Mouse (Mus musculus): Measurements from ENCODE around the gene Tmem30c. TPM values are rescaled to one million over a fixed set of nuclear protein-coding genes. Genes with fewer than 3 reads are reported as not detected.

Gene Tmem30c
- polyA plus RNA-seq, 1 experiment from 2014 or later: not detected

GRCm38 (mm10) chr16:57318637-57319125, 26.0 kb upstream of the Tmem30c start:
- H3K9ac ChIP-seq (replicated peaks; ENCODE audit: low read length): no peak overlapping the region
- H3K4me3 ChIP-seq (ENCODE audit: low read length): no peak overlapping the region
- H3K27me3 ChIP-seq (ENCODE audit: insufficient read depth, low read length): no peaks in the 10 kb centered on the region
- no peak overlapping the region for H3K4me2 ChIP-seq (replicated peaks; ENCODE audit: low read depth, low read length)
- peaks cover 25% of the 10 kb centered on the region for H3K4me1 ChIP-seq (ENCODE audit: insufficient read depth, low read length)
- no peak for ATAC-seq (ENCODE audit: low FRiP score, low TSS enrichment)
- H3K9me3 ChIP-seq (ENCODE audit: low read length): peaks cover 7% of the 10 kb centered on the region
- 45% methylated on average over 8 of the region's 8 CpGs for WGBS
- no peaks in the 10 kb centered on the region for H3K36me3 ChIP-seq (ENCODE audit: insufficient read depth, low read length)
- peak overlapping the region; percentile 84 for H3K27ac ChIP-seq (ENCODE audit: low read length)

- Histone ChIP-seq H3K4me2 (replicated peaks; ENCODE audit: low read depth, low read length) (no peak overlapping the region), H3K27ac (ENCODE audit: low read length) (peak overlapping the region; percentile 64), H3K9ac (replicated peaks; ENCODE audit: low read length) (no peak overlapping the region), H3K4me3 (ENCODE audit: low read length) (no peak overlapping the region), H3K9me3 (ENCODE audit: low read length) (peaks cover 7% of the 10 kb centered on the region), H3K4me1 (ENCODE audit: insufficient read depth, low read length) (peaks cover 25% of the 10 kb centered on the region), H3K27me3 (ENCODE audit: insufficient read depth, low read length) (no peaks in the 10 kb centered on the region), H3K36me3 (ENCODE audit: insufficient read depth, low read length) (no peaks in the 10 kb centered on the region)
- ATAC-seq (ENCODE audit: low FRiP score, low TSS enrichment): no peak
- 40% methylated on average over 13 of the region's 13 CpGs for WGBS
Measured at GRCm38 (mm10) chr16:57317882-57318636, 25.4 kb upstream of the Tmem30c start.

GRCm38 (mm10) chr16:57317127-57317526, 24.5 kb upstream of the Tmem30c start:
- H3K27ac ChIP-seq (ENCODE audit: low read length): 0 out of 2 replicates have a peak overlapping the region, but pooled peaks have one; percentile 64
- no peak overlapping the region for H3K9ac ChIP-seq (replicated peaks; ENCODE audit: low read length)
- peaks cover 25% of the 10 kb centered on the region for H3K4me1 ChIP-seq (ENCODE audit: insufficient read depth, low read length)
- WGBS: 70% methylated on average over 4 of the region's 4 CpGs
- no peak overlapping the region for H3K4me3 ChIP-seq (ENCODE audit: low read length)
- H3K36me3 ChIP-seq (ENCODE audit: insufficient read depth, low read length): no peaks in the 10 kb centered on the region
- peaks cover 7% of the 10 kb centered on the region for H3K9me3 ChIP-seq (ENCODE audit: low read length)
- H3K27me3 ChIP-seq (ENCODE audit: insufficient read depth, low read length): no peaks in the 10 kb centered on the region
- H3K4me2 ChIP-seq (replicated peaks; ENCODE audit: low read depth, low read length): no peak overlapping the region
- ATAC-seq (ENCODE audit: low FRiP score, low TSS enrichment): no peak

- Histone ChIP-seq H3K4me1 (ENCODE audit: insufficient read depth, low read length) (peaks cover 25% of the 10 kb centered on the region), H3K27ac (ENCODE audit: low read length) (0 out of 2 replicates have a peak overlapping the region, but pooled peaks have one; percentile 24), H3K27me3 (ENCODE audit: insufficient read depth, low read length) (no peaks in the 10 kb centered on the region), H3K9me3 (ENCODE audit: low read length) (no peaks in the 10 kb centered on the region), H3K36me3 (ENCODE audit: insufficient read depth, low read length) (no peaks in the 10 kb centered on the region), H3K9ac (replicated peaks; ENCODE audit: low read length) (no peak overlapping the region), H3K4me3 (ENCODE audit: low read length) (no peak overlapping the region), H3K4me2 (replicated peaks; ENCODE audit: low read depth, low read length) (no peak overlapping the region)
- 88% methylated on average over 9 of the region's 9 CpGs for WGBS
- no peak for ATAC-seq (ENCODE audit: low FRiP score, low TSS enrichment)
Measured at GRCm38 (mm10) chr16:57315026-57315425, 22.4 kb upstream of the Tmem30c start.

GRCm38 (mm10) chr16:57314236-57314635, 21.6 kb upstream of the Tmem30c start:
- no peaks in the 10 kb centered on the region for H3K27me3 ChIP-seq (ENCODE audit: insufficient read depth, low read length)
- no peak for ATAC-seq (ENCODE audit: low FRiP score, low TSS enrichment)
- H3K36me3 ChIP-seq (ENCODE audit: insufficient read depth, low read length): no peaks in the 10 kb centered on the region
- H3K27ac ChIP-seq (ENCODE audit: low read length): no peak overlapping the region
- H3K9ac ChIP-seq (replicated peaks; ENCODE audit: low read length): no peak overlapping the region
- H3K4me3 ChIP-seq (ENCODE audit: low read length): no peak overlapping the region
- H3K4me2 ChIP-seq (replicated peaks; ENCODE audit: low read depth, low read length): no peak overlapping the region
- no peaks in the 10 kb centered on the region for H3K9me3 ChIP-seq (ENCODE audit: low read length)
- peaks cover 25% of the 10 kb centered on the region for H3K4me1 ChIP-seq (ENCODE audit: insufficient read depth, low read length)
- 88% methylated on average over 3 of the region's 3 CpGs for WGBS

GRCm38 (mm10) chr16:57313487-57313886, 20.8 kb upstream of the Tmem30c start:
- Histone ChIP-seq H3K4me2 (replicated peaks; ENCODE audit: low read depth, low read length) (no peak overlapping the region), H3K27me3 (ENCODE audit: insufficient read depth, low read length) (no peaks in the 10 kb centered on the region), H3K9me3 (ENCODE audit: low read length) (no peaks in the 10 kb centered on the region), H3K4me1 (ENCODE audit: insufficient read depth, low read length) (peaks cover 21% of the 10 kb centered on the region), H3K4me3 (ENCODE audit: low read length) (no peak overlapping the region), H3K9ac (replicated peaks; ENCODE audit: low read length) (no peak overlapping the region), H3K27ac (ENCODE audit: low read length) (no peak overlapping the region), H3K36me3 (ENCODE audit: insufficient read depth, low read length) (no peaks in the 10 kb centered on the region)
- 75% methylated on average over 3 of the region's 3 CpGs for WGBS
- peak; percentile 59; the same call in 1 of the 2 replicates for ATAC-seq (ENCODE audit: low FRiP score, low TSS enrichment)

- no peak for ATAC-seq (ENCODE audit: low FRiP score, low TSS enrichment)
- Histone ChIP-seq H3K4me3 (ENCODE audit: low read length) (no peak overlapping the region), H3K4me2 (replicated peaks; ENCODE audit: low read depth, low read length) (no peak overlapping the region), H3K9ac (replicated peaks; ENCODE audit: low read length) (no peak overlapping the region), H3K27ac (ENCODE audit: low read length) (no peak overlapping the region), H3K27me3 (ENCODE audit: insufficient read depth, low read length) (no peaks in the 10 kb centered on the region), H3K4me1 (ENCODE audit: insufficient read depth, low read length) (peaks cover 7% of the 10 kb centered on the region; the same call in 1 of the 2 replicates), H3K9me3 (ENCODE audit: low read length) (no peaks in the 10 kb centered on the region), H3K36me3 (ENCODE audit: insufficient read depth, low read length) (no peaks in the 10 kb centered on the region)
- WGBS: 84% methylated on average over 2 of the region's 2 CpGs
Measured at GRCm38 (mm10) chr16:57312130-57312529, 19.5 kb upstream of the Tmem30c start.

- Histone ChIP-seq H3K27ac (ENCODE audit: low read length) (no peak overlapping the region), H3K4me3 (ENCODE audit: low read length) (no peak overlapping the region), H3K36me3 (ENCODE audit: insufficient read depth, low read length) (no peaks in the 10 kb centered on the region), H3K9me3 (ENCODE audit: low read length) (no peaks in the 10 kb centered on the region), H3K27me3 (ENCODE audit: insufficient read depth, low read length) (no peaks in the 10 kb centered on the region), H3K4me2 (replicated peaks; ENCODE audit: low read depth, low read length) (no peak overlapping the region), H3K9ac (replicated peaks; ENCODE audit: low read length) (no peak overlapping the region), H3K4me1 (ENCODE audit: insufficient read depth, low read length) (no peaks in the 10 kb centered on the region)
- WGBS: 87% methylated on average over 6 of the region's 6 CpGs
- no peak for ATAC-seq (ENCODE audit: low FRiP score, low TSS enrichment)
Measured at GRCm38 (mm10) chr16:57305463-57305862, 12.8 kb upstream of the Tmem30c start.

- no peak overlapping the region for H3K27ac ChIP-seq (ENCODE audit: low read length)
- H3K9ac ChIP-seq (replicated peaks; ENCODE audit: low read length): no peak overlapping the region
- H3K27me3 ChIP-seq (ENCODE audit: insufficient read depth, low read length): no peaks in the 10 kb centered on the region
- no peaks in the 10 kb centered on the region for H3K36me3 ChIP-seq (ENCODE audit: insufficient read depth, low read length)
- no peaks in the 10 kb centered on the region for H3K9me3 ChIP-seq (ENCODE audit: low read length)
- H3K4me3 ChIP-seq (ENCODE audit: low read length): no peak overlapping the region
- WGBS: 73% methylated on average over 19 of the region's 19 CpGs
- ATAC-seq (ENCODE audit: low FRiP score, low TSS enrichment): no peak
- no peak overlapping the region for H3K4me2 ChIP-seq (replicated peaks; ENCODE audit: low read depth, low read length)
- no peaks in the 10 kb centered on the region for H3K4me1 ChIP-seq (ENCODE audit: insufficient read depth, low read length)
Measured at GRCm38 (mm10) chr16:57303716-57304115, 11.1 kb upstream of the Tmem30c start.
